9 mouse cellular contexts compared by ENCODE assay signal in genomic region chr6:29347189-29347588, GRCm38 (mm10). TPM values are rescaled to one million over a fixed set of nuclear protein-coding genes. Genes with fewer than 3 reads are reported as not detected.
A peak's percentile ranks its signal among the peaks of the same experiment; 100 is the strongest.
DNase-seq lines count a peak whose midpoint lies in the region; ATAC-seq and TF ChIP-seq lines count a peak whose summit lies in the region.
"Had no signal": no experiment of that assay in that cellular context is flagged by ENCODE, and none has a peak within 500 bp of the region (broad histone marks: within the 10 kb centered on the region; RNA-seq: fewer than 3 reads in every experiment).

No protein-coding gene starts in this region.

- peak; percentile 13 for DNase-seq in kidney, adult 9 months
- DNase-seq in kidney, adult 11 months = no peak
- no peak for DNase-seq in midbrain, embryonic 14.5 days
- no peak for DNase-seq in frontal cortex, adult 2 months (ENCODE audit: extremely low spot score in 1 of 2, low spot score in 1 of 2)

- H3K36me3 ChIP-seq in hindbrain, embryonic 13.5 days = no peaks in the 10 kb centered on the region
- no peaks in the 10 kb centered on the region for H3K36me3 ChIP-seq in midbrain, embryonic 14.5 days (ENCODE audit: control insufficient read depth, insufficient read depth, low read length)

- H3K27ac ChIP-seq in bone marrow macrophage, adult 2 months (ENCODE audit: insufficient read depth, low read depth, low read length) = 0 out of 2 replicates have a peak overlapping the region, but pooled peaks have one; percentile 6
- H3K27ac ChIP-seq in hindbrain, embryonic 13.5 days = peak overlapping the region; percentile 83
- peak overlapping the region; percentile 83 for H3K27ac ChIP-seq in midbrain, embryonic 14.5 days (replicated peaks; ENCODE audit: low read depth, low read length)

- no peak for ATAC-seq in hindbrain, embryonic 13.5 days (ENCODE audit: low FRiP score)
- no peak for ATAC-seq in midbrain, embryonic 14.5 days (ENCODE audit: low FRiP score, low TSS enrichment)
- no peak for ATAC-seq in granulocyte monocyte progenitor cell, adult 5-6 weeks (replicated peaks; ENCODE audit: poor library complexity, severe bottlenecking)
- ATAC-seq in frontal cortex, adult (ENCODE audit: low TSS enrichment) = no peak

- 47% methylated on average over 7 of the region's 7 CpGs for WGBS in hindbrain, embryonic 13.5 days
- 42% methylated on average over 7 of the region's 7 CpGs for WGBS in midbrain, embryonic 14.5 days

- peak overlapping the region; percentile 82 for H3K4me3 ChIP-seq in bone marrow macrophage, adult 2 months (ENCODE audit: insufficient read depth, low read length)
- H3K4me3 ChIP-seq in hindbrain, embryonic 13.5 days = peak overlapping the region; percentile 89
- H3K4me3 ChIP-seq in midbrain, embryonic 14.5 days (replicated peaks; ENCODE audit: low read depth, low read length) = peak overlapping the region; percentile 75

- peaks cover 7% of the 10 kb centered on the region for H3K4me1 ChIP-seq in bone marrow macrophage, adult 2 months (ENCODE audit: control insufficient read depth, insufficient read depth, low read length)
- peaks cover 19% of the 10 kb centered on the region for H3K4me1 ChIP-seq in hindbrain, embryonic 13.5 days (replicated peaks)
- peaks cover 12% of the 10 kb centered on the region for H3K4me1 ChIP-seq in midbrain, embryonic 14.5 days (ENCODE audit: control insufficient read depth, insufficient read depth, low read length)

- TF ChIP-seq POLR2A in bone marrow macrophage, adult 2 months (IDR thresholded peaks at IDR 0.05; ENCODE audit: borderline replicate concordance, low read depth, low read length) = no peak

- no peaks in the 10 kb centered on the region for H3K9me3 ChIP-seq in hindbrain, embryonic 13.5 days
- H3K9me3 ChIP-seq in midbrain, embryonic 14.5 days (ENCODE audit: control insufficient read depth, low read length) = no peaks in the 10 kb centered on the region

- peak overlapping the region; percentile 80 for H3K4me2 ChIP-seq in hindbrain, embryonic 13.5 days
- H3K4me2 ChIP-seq in midbrain, embryonic 14.5 days (ENCODE audit: low read length) = peak overlapping the region; percentile 80

- no peak for TF ChIP-seq CTCF in bone marrow macrophage, adult 2 months (IDR thresholded peaks at IDR 0.05; ENCODE audit: low read depth, low read length)

- H3K27me3 ChIP-seq in hindbrain, embryonic 13.5 days = peaks cover 5% of the 10 kb centered on the region
- H3K27me3 ChIP-seq in midbrain, embryonic 14.5 days (ENCODE audit: control insufficient read depth, insufficient read depth, low read length) = no peaks in the 10 kb centered on the region

- peak overlapping the region; percentile 76 for H3K9ac ChIP-seq in hindbrain, embryonic 13.5 days
- peak overlapping the region; percentile 73 for H3K9ac ChIP-seq in midbrain, embryonic 14.5 days (replicated peaks; ENCODE audit: low read length)

RNA-seq across cellular contexts. Expression of gene Calu, which starts 0.7 kb away (rescaled TPM):
- 72.9 and 76.3 TPM in 2 replicates for polyA plus RNA-seq in bone marrow macrophage, adult 2 months (2012; ENCODE audit: insufficient read depth, insufficient read length, missing spikeins)
- 164 and 168 TPM in 2 replicates for polyA plus RNA-seq in hindbrain, embryonic 13.5 days (2015; fragmentation: Nextera tagmentation; extraction: Ambion mirVana)
- 109 and 181 TPM in 2 replicates for polyA plus RNA-seq in midbrain, embryonic 14.5 days (2014; fragmentation: Nextera tagmentation; extraction: Ambion mirVana)
- 69.4 and 72.8 TPM in 2 replicates for polyA plus RNA-seq in frontal cortex, adult 2 months (2012; rRNA removed)
- 72.1 and 86.1 TPM in 2 replicates for total RNA-seq in granulocyte monocyte progenitor cell, adult 5-6 weeks (2014; fragmentation: Nextera tagmentation)
- 228 and 237 TPM in 2 replicates for total RNA-seq in granulocyte monocyte progenitor cell, adult 5-6 weeks (2017)

RNA-seq across cellular contexts. Expression of gene Fam71f1, which starts 28.2 kb away (rescaled TPM):
- polyA plus RNA-seq in bone marrow macrophage, adult 2 months (2012; ENCODE audit: insufficient read depth, insufficient read length, missing spikeins) = not detected in 2 replicates
- polyA plus RNA-seq in hindbrain, embryonic 13.5 days (2015; fragmentation: Nextera tagmentation; extraction: Ambion mirVana) = not detected in 2 replicates
- polyA plus RNA-seq in midbrain, embryonic 14.5 days (2014; fragmentation: Nextera tagmentation; extraction: Ambion mirVana) = not detected in 2 replicates
- 0.06 TPM in 1 of 2 replicates, not detected in the other for polyA plus RNA-seq in frontal cortex, adult 2 months (2012; rRNA removed)
- not detected in 2 replicates for total RNA-seq in granulocyte monocyte progenitor cell, adult 5-6 weeks (2014; fragmentation: Nextera tagmentation)
- total RNA-seq in granulocyte monocyte progenitor cell, adult 5-6 weeks (2017) = not detected in 2 replicates
- total RNA-seq: layer of hippocampus, adult 18-20 months had no signal

RNA-seq across cellular contexts. Expression of gene Opn1sw, which starts 41.1 kb away (rescaled TPM):
- polyA plus RNA-seq in bone marrow macrophage, adult 2 months (2012; ENCODE audit: insufficient read depth, insufficient read length, missing spikeins) = not detected in 2 replicates
- polyA plus RNA-seq in hindbrain, embryonic 13.5 days (2015; fragmentation: Nextera tagmentation; extraction: Ambion mirVana) = 0.26 and 0.32 TPM in 2 replicates
- polyA plus RNA-seq in midbrain, embryonic 14.5 days (2014; fragmentation: Nextera tagmentation; extraction: Ambion mirVana) = 0.31 and 0.36 TPM in 2 replicates
- 0.10 and 0.59 TPM in 2 replicates for polyA plus RNA-seq in frontal cortex, adult 2 months (2012; rRNA removed)
- total RNA-seq in granulocyte monocyte progenitor cell, adult 5-6 weeks (2014; fragmentation: Nextera tagmentation) = not detected in 2 replicates
- not detected in 2 replicates for total RNA-seq in granulocyte monocyte progenitor cell, adult 5-6 weeks (2017)
- total RNA-seq: layer of hippocampus, adult 18-20 months had no signal

RNA-seq across cellular contexts. Expression of gene Ccdc136, which starts 48.9 kb away (rescaled TPM):
- polyA plus RNA-seq in bone marrow macrophage, adult 2 months (2012; ENCODE audit: insufficient read depth, insufficient read length, missing spikeins) = not detected in 2 replicates
- polyA plus RNA-seq in hindbrain, embryonic 13.5 days (2015; fragmentation: Nextera tagmentation; extraction: Ambion mirVana) = 38.3 and 46.1 TPM in 2 replicates
- 30.6 and 33.5 TPM in 2 replicates for polyA plus RNA-seq in midbrain, embryonic 14.5 days (2014; fragmentation: Nextera tagmentation; extraction: Ambion mirVana)
- polyA plus RNA-seq in frontal cortex, adult 2 months (2012; rRNA removed) = 90.8 and 94.1 TPM in 2 replicates
- not detected in 2 replicates for total RNA-seq in granulocyte monocyte progenitor cell, adult 5-6 weeks (2014; fragmentation: Nextera tagmentation)
- total RNA-seq in granulocyte monocyte progenitor cell, adult 5-6 weeks (2017) = not detected in 2 replicates

Comparison
In these comparisons a context has a peak if more than half of its experiments do, and no peak if none do; other contexts are left out.
1. H3K27ac ChIP-seq: peak in every context shown above with its lines; median percentile 83 in hindbrain, embryonic 13.5 days; 83 in midbrain, embryonic 14.5 days; 6 in bone marrow macrophage, adult 2 months.